Mouse (Mus musculus) lung, embryonic 16.5 days (tissue): ENCODE measurements at regions not wholly inside any gene's neighbourhood (a gene's known extent, or its start where the extent isn't known, plus 50 kb on each side); places are given as distances from the start of the nearest gene placed in this dataset.

Source experiments
- ATAC-seq: fragments of 200-750 bp; cut with Nextera tagmentation; 2 replicates; pipeline ENCODE4 v1.8.0; 2017; ENCODE audit warnings: low read depth, mild to moderate bottlenecking, moderate library complexity
- H3K27ac ChIP-seq: fragments of 300-500 bp; sonication (generic); 2 replicates; pipeline ENCODE4 v1.5.1; 2014; ENCODE audit warnings: mild to moderate bottlenecking, control low read depth, low read length
- H3K27me3 ChIP-seq: fragments of 300-500 bp; sonication (generic); 2 replicates; pipeline ENCODE4 v1.6.1; 2014; ENCODE audit warnings: low read depth, low read length, mixed read lengths; ENCODE audit not compliant: control insufficient read depth, insufficient read depth
- H3K36me3 ChIP-seq: fragments of 300-500 bp; sonication (generic); 2 replicates; pipeline ENCODE4 v1.6.1; 2014; ENCODE audit warnings: low read length; ENCODE audit not compliant: control insufficient read depth, insufficient read depth
- H3K4me1 ChIP-seq: fragments of 300-500 bp; sonication (generic); replicated peaks from 2 replicates; pipeline ENCODE4 v1.6.1; 2014; ENCODE audit warnings: low read length, mixed read lengths; ENCODE audit not compliant: control insufficient read depth, insufficient read depth
- H3K4me2 ChIP-seq: fragments of 300-500 bp; sonication (generic); 2 replicates; pipeline ENCODE4 v1.6.1; 2014; ENCODE audit warnings: low read depth, low read length, control low read depth
- H3K4me3 ChIP-seq: fragments of 300-500 bp; sonication (generic); 2 replicates; pipeline ENCODE4 v1.5.1; 2014; ENCODE audit warnings: mild to moderate bottlenecking, low read length, control low read depth
- H3K9ac ChIP-seq: fragments of 300-500 bp; sonication (generic); 2 replicates; pipeline ENCODE4 v1.6.1; 2014; ENCODE audit warnings: low read length, control low read depth
- H3K9me3 ChIP-seq: fragments of 300-500 bp; sonication (generic); 2 replicates; pipeline ENCODE4 v1.6.1; 2016; ENCODE audit warnings: low read length; ENCODE audit not compliant: control insufficient read depth
- WGBS: fragments of 180-500 bp; shearing (Covaris S2); extraction: QIAGEN DNeasy Blood & Tissue Kit; methylation state at CpG from one replicate; pipeline ENCODE4 v1.1.7; 2014; 5-methylcytosine and 5-hydroxymethylcytosine counted together

DNA sequence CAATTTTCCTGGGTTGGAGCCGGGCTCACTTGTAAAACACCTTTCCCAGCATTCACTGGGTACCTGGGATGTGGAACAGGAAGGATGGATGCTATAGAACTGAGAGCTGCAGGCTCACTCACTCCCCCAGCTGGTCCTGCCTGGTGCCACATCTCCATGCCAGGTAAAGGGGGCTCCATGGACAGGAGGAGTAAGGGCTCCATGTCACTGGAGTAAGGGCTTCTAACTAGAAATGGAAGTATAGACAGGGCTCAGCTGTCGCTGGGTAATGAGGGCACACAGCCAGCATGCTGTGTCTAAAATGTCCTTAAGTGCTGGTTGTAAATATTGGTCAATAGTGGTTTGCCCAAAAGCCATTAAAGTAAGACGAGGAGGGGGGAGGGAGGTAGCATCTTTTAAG lies 99.4 kb upstream of the Gpr12 start:
- ATAC-seq = no peak
- Histone ChIP-seq H3K27me3 (no peaks in the 10 kb centered on the region), H3K4me1 (peaks cover 4% of the 10 kb centered on the region; the same call in 1 of the 2 replicates), H3K27ac (no peak overlapping the region), H3K4me2 (no peak overlapping the region), H3K4me3 (no peak overlapping the region), H3K36me3 (no peaks in the 10 kb centered on the region), H3K9ac (no peak overlapping the region), H3K9me3 (no peaks in the 10 kb centered on the region)
- WGBS = 33% methylated on average over 3 of the region's 3 CpGs

DNA sequence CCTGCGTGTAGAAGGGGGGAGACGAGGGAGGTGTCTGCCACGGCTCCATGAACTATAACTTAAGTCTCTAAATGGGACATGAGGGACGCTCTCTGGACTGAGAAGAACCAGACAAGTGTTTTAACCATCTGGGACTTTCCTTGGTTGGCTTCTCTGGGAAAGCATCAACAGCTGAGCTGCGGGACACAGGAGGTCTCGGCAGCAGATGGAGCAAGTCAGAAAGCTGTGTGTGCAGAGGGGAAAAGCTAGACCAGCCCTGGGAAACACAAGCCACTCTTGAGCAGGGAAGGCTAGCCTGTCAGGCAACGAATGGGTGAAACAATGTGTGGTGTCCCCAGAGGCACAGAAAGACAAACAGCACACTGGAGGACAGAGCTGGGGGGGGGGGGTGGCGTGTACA lies 98.5 kb upstream of the Gpr12 start:
- Histone ChIP-seq H3K27me3 (no peaks in the 10 kb centered on the region), H3K4me1 (peaks cover 6% of the 10 kb centered on the region; the same call in 1 of the 2 replicates), H3K4me2 (no peak overlapping the region), H3K4me3 (no peak overlapping the region), H3K27ac (no peak overlapping the region), H3K9ac (no peak overlapping the region), H3K36me3 (no peaks in the 10 kb centered on the region), H3K9me3 (no peaks in the 10 kb centered on the region)
- WGBS = 42% methylated on average over 7 of the region's 8 CpGs
- no peak for ATAC-seq

DNA sequence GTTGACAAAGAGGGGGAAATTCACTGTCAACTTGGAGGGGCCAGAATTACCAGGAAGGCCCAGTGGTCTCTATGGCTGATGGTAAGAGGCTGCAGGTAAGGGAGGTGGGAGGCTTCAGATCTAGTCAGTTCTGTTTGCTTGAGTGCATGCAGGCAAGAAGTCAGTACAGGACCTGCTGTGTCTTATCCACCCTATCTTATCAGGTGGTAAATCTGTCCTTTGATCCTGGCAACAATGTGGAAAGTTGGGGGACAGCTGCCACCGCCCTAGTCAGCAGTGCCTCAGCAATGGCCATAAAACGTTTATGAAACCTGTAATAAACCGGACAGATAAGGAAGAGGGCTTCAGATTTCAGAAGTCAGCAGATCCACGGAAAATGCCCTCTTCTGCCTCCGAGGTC lies 97.9 kb upstream of the Gpr12 start:
- no peak for ATAC-seq
- Histone ChIP-seq H3K27me3 (no peaks in the 10 kb centered on the region), H3K4me2 (no peak overlapping the region), H3K36me3 (no peaks in the 10 kb centered on the region), H3K4me3 (no peak overlapping the region), H3K9me3 (no peaks in the 10 kb centered on the region), H3K4me1 (peaks cover 5% of the 10 kb centered on the region; the same call in 1 of the 2 replicates), H3K9ac (no peak overlapping the region), H3K27ac (no peak overlapping the region)
- 34% methylated on average over 5 of the region's 5 CpGs for WGBS

DNA sequence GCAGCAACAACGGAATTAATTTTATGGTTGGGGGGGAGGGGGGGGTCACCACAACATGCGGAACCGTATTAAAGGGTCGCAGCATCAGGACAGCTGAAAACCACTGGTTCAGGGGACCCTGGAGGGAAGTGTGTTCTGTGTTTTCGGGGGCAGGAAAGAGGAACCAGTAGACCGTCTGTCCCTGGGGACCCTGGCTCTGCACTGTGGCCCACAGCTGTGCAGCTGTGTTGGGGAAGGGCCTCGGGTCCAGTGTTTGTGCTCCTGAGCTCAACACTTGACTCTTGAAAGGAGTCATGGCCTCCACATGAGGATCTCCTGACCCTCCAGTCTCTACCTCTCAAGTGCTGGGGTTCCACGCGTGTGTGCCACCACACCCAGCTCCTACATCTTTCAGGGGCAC lies 96.5 kb upstream of the Gpr12 start:
- no peaks in the 10 kb centered on the region for H3K36me3 ChIP-seq
- no peak overlapping the region for H3K4me2 ChIP-seq
- ATAC-seq = no peak
- 68% methylated on average over 9 of the region's 9 CpGs for WGBS
- H3K4me1 ChIP-seq = peaks cover 9% of the 10 kb centered on the region
- no peak overlapping the region for H3K9ac ChIP-seq
- H3K27ac ChIP-seq = no peak overlapping the region
- H3K4me3 ChIP-seq = no peak overlapping the region
- no peaks in the 10 kb centered on the region for H3K9me3 ChIP-seq
- H3K27me3 ChIP-seq = no peaks in the 10 kb centered on the region

DNA sequence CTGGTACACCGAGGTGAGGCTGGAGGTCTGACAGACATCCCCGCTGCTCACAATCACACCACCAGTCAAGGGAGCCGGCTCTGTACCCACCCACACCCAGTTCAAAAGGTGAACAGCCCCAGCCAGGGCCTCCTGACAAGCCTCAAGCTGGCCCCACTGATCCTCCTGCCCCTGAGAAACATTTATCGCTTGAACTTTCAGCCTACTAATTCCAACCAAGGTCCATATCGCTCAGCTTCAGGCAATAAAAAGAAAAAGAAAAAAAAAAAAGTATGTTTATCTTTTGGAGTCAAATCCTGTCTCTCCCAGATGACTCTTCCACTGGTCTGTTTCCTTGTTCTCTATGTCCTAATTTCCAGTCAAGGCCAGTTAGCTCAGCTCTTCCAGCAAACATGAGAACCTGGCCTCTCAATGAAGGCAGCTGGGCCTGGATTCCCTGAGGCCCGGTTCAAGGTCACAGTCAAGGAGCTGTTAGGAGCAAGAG lies 94.2 kb upstream of the Gpr12 start:
- Histone ChIP-seq H3K4me3 (no peak overlapping the region), H3K4me2 (no peak overlapping the region), H3K9ac (no peak overlapping the region), H3K9me3 (no peaks in the 10 kb centered on the region), H3K36me3 (no peaks in the 10 kb centered on the region), H3K27ac (no peak overlapping the region), H3K4me1 (peaks cover 19% of the 10 kb centered on the region), H3K27me3 (no peaks in the 10 kb centered on the region)
- ATAC-seq = no peak
- WGBS = 52% methylated on average over 6 of the region's 6 CpGs

DNA sequence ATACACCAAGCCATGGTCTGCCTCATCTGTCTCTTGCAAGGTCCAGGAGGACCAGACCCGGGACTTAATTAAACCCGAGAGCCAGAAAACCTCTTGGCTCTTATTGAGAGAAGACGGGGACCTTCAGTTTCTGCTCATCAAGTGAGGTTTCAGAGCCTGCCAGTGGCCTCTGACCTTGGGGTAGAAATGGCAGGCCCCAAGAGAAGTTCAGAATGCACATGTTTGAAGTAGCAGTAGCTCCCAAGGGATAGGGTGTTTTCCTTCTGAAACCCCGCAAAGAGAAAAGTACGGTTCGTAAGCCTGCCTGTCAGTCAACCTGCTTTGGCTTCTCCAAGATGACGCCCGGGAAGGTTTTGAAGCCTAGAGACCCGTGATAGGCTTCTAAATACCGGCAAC lies 93.7 kb upstream of the Gpr12 start:
- Histone ChIP-seq H3K9me3 (no peaks in the 10 kb centered on the region), H3K4me1 (peaks cover 19% of the 10 kb centered on the region), H3K27ac (no peak overlapping the region), H3K27me3 (no peaks in the 10 kb centered on the region), H3K4me3 (no peak overlapping the region), H3K9ac (no peak overlapping the region), H3K36me3 (no peaks in the 10 kb centered on the region), H3K4me2 (no peak overlapping the region)
- ATAC-seq = no peak
- 62% methylated on average over 10 of the region's 10 CpGs for WGBS

DNA sequence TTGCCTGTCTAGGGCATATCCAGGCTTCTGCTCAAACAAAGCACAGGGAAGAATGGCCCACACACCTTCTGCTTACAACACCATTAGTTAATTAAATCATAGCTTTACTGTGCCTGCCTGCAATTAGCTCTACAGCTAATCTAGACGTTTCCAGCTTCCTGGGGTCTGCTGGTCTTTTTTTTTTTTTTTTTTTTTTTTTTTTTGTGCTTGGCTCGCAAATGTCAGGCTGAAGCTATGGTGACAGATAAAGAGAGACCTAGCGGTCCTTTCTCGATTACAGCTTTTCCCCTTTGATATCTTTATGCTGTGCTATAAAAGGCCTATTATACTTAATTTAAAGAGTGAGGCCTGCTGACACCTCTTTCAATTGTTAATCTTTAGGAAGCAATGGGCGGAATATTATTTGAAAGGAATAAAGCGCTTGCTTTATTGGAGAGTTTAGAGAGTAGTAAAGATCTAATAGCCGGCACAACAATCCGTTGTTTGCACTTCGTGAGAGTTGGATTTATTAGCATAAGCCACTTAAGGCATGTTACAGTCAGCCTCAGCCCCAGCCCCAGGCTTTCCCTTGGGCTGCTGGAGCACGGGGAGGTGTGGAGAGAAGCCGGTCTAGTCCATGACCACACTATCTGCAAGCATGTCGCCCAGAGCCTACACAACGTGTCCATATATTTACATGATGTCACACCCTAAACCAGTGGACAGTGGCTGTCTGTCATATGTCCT lies 93.2 kb upstream of the Gpr12 start:
- Histone ChIP-seq H3K9ac (no peak overlapping the region), H3K4me3 (no peak overlapping the region), H3K27ac (no peak overlapping the region), H3K27me3 (no peaks in the 10 kb centered on the region), H3K36me3 (no peaks in the 10 kb centered on the region), H3K4me1 (peaks cover 19% of the 10 kb centered on the region), H3K9me3 (no peaks in the 10 kb centered on the region), H3K4me2 (no peak overlapping the region)
- WGBS = 59% methylated on average over 13 of the region's 13 CpGs
- no peak for ATAC-seq

DNA sequence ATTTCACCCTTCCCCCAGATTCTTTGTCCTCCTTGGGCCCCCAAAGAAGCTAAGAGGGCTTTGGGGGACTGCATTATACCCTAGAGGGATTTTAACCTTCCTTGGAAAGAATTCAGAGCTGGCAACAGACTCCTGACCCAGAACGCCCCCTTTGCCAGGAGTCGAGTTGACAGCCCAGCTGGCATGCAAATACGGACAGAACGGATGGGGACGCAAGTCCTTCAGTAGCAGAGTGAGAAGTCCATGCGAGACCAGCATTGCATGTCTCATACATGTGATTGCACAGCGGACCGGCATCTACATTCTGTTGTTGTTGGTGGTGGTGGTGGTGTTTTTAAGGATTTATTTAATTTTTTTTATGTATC lies 92.1 kb upstream of the Gpr12 start:
- WGBS = 74% methylated on average over 8 of the region's 8 CpGs
- H3K9me3 ChIP-seq = no peaks in the 10 kb centered on the region
- H3K36me3 ChIP-seq = no peaks in the 10 kb centered on the region
- H3K4me3 ChIP-seq = no peak overlapping the region
- peaks cover 16% of the 10 kb centered on the region for H3K4me1 ChIP-seq
- no peaks in the 10 kb centered on the region for H3K27me3 ChIP-seq
- H3K27ac ChIP-seq = peak overlapping the region; percentile 44
- ATAC-seq = no peak
- H3K4me2 ChIP-seq = peak overlapping the region; percentile 27; the same call in 1 of the 2 replicates
- no peak overlapping the region for H3K9ac ChIP-seq

DNA sequence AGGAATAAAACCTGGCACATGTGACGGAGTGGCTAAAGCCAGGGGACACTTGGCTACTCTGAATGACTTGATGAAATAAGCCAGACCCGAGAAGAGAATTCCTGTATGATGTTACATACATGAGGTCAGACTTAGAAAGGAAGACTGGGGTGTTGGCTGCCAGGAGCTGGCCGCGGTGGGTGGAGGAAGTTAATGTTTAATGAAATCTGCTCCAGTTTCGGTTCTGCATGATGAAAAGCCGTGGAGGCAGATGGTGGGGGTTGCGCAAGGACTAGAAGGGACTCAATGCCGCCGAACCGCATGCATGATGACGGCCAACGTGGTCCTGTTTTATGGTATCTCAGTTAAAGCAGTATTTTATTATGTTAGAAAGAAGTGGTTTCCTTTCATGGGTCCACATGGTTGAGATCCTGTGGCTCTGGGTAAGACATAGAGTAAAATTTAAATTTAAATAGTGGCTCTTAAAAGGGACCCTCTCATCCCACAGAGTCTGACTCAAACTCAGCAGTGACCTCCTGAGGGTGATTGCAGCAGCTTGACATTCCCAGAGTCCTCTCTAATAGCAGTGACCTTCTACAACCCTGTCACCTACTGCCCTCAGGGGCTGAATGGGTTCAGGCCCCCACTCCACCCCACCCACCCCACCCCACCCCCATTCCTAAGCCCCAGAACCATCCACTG lies 91.6 kb upstream of the Gpr12 start:
- 27% methylated on average over 12 of the region's 12 CpGs for WGBS
- peak; percentile 69; the same call in 1 of the 2 replicates for ATAC-seq

More for the DNA sequence above, 91.6 kb upstream of the Gpr12 start:
- Histone ChIP-seq H3K9me3 (no peaks in the 10 kb centered on the region), H3K4me3 (no peak overlapping the region), H3K4me2 (peak overlapping the region; percentile 27; the same call in 1 of the 2 replicates), H3K27ac (peak overlapping the region; percentile 44), H3K4me1 (peaks cover 16% of the 10 kb centered on the region), H3K27me3 (no peaks in the 10 kb centered on the region), H3K36me3 (no peaks in the 10 kb centered on the region), H3K9ac (no peak overlapping the region)
